ENCODE assay signal across 13 mouse cellular contexts in genomic region chr4:130389927-130390326, GRCm38 (mm10).
"Had no signal": no experiment of that assay in that cellular context is flagged by ENCODE, and none has a peak within 500 bp of the region (broad histone marks: within the 10 kb centered on the region; RNA-seq: fewer than 3 reads in every experiment).

No protein-coding gene starts in this region.

- H3K9me3 ChIP-seq: heart, embryonic 10.5 days; heart, embryonic 12.5 days; hindbrain, embryonic 10.5 days; hindbrain, embryonic 12.5 days; kidney, embryonic 15.5 days; limb, embryonic 13.5 days; limb, embryonic 15.5 days; liver, embryonic 12.5 days had no signal

- H3K9ac ChIP-seq: hindbrain, embryonic 12.5 days; hindbrain, embryonic 14.5 days; kidney, embryonic 15.5 days; limb, embryonic 13.5 days; limb, embryonic 15.5 days; liver, embryonic 12.5 days; liver, embryonic 14.5 days had no signal

- H3K4me1 ChIP-seq: heart, embryonic 10.5 days; limb, embryonic 15.5 days; liver, embryonic 12.5 days had no signal

- H3K27me3 ChIP-seq: heart, embryonic 12.5 days; hindbrain, embryonic 12.5 days; kidney, embryonic 15.5 days; limb, embryonic 13.5 days; limb, embryonic 15.5 days; liver, embryonic 12.5 days had no signal

- ATAC-seq: hindbrain, embryonic 16.5 days; inflammation-experienced regulatory T-cells, adult 6 months; liver, embryonic 12.5 days had no signal

- H3K27ac ChIP-seq: heart, embryonic 10.5 days; hindbrain, embryonic 10.5 days; hindbrain, embryonic 14.5 days; kidney, embryonic 15.5 days; kidney, postnatal 0 days; limb, embryonic 13.5 days; limb, embryonic 15.5 days; liver, embryonic 12.5 days; liver, embryonic 14.5 days had no signal

- H3K4me2 ChIP-seq: heart, embryonic 12.5 days; hindbrain, embryonic 12.5 days; hindbrain, embryonic 14.5 days; kidney, embryonic 15.5 days; limb, embryonic 13.5 days; limb, embryonic 15.5 days; liver, embryonic 12.5 days had no signal

- H3K4me3 ChIP-seq: heart, embryonic 10.5 days; heart, embryonic 12.5 days; hindbrain, embryonic 10.5 days; hindbrain, embryonic 12.5 days; kidney, embryonic 15.5 days; limb, embryonic 13.5 days; limb, embryonic 15.5 days; liver, embryonic 12.5 days had no signal
